Mouse (Mus musculus): ENCODE data around the gene Mocs2. TPM values are rescaled to one million over a fixed set of nuclear protein-coding genes. Genes with fewer than 3 reads are reported as not detected.
A peak's percentile ranks its signal among the peaks of the same experiment; 100 is the strongest.

The Mocs2 gene
- total RNA-seq, 2 experiments from 2014 or later: 45.8 to 68.3 TPM

DNA sequence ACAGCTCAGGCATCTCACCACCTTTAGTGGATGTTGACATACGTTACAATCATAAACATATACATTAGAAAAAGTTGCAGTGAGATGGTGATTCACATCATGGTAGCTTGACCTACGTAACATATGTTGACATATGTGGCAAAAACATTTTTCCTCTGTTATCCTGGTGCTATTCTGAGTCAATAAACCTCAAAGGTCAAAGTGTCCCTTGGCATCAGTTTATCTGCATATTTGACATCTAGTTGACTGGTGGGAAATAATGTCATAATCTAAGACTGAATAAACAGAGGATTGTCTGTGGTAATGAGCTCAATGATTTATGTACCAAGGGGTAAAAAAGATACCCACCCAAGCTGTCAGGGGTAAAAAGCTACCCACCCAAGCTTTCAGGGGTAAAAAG is 35.1 kb downstream of the Mocs2 start:
- no peak for DNase-seq

DNA sequence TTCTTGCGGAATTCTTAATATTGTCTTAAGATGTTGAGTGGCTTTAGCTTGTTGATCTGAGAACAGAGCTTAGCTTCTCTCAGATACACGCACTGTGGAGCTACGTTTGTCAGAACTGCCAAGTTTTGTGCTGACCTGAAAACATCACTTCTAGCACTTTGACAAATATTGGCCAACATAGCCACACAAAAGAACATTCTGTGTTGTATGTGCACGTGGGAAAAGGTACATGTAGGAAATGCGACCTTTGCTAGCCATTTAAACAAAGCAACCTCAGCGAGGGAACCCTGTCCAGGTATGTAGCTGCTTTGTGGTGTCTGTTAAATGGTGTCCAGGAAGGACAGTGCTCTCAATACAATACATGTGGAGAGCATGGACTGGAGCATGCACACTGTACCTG is 36.0 kb downstream of the Mocs2 start:
- DNase-seq: no peak

- no peak for DNase-seq
These were observed 36.4 kb downstream of the Mocs2 start for GRCm38 (mm10) chr13:114854428-114854827.

DNA sequence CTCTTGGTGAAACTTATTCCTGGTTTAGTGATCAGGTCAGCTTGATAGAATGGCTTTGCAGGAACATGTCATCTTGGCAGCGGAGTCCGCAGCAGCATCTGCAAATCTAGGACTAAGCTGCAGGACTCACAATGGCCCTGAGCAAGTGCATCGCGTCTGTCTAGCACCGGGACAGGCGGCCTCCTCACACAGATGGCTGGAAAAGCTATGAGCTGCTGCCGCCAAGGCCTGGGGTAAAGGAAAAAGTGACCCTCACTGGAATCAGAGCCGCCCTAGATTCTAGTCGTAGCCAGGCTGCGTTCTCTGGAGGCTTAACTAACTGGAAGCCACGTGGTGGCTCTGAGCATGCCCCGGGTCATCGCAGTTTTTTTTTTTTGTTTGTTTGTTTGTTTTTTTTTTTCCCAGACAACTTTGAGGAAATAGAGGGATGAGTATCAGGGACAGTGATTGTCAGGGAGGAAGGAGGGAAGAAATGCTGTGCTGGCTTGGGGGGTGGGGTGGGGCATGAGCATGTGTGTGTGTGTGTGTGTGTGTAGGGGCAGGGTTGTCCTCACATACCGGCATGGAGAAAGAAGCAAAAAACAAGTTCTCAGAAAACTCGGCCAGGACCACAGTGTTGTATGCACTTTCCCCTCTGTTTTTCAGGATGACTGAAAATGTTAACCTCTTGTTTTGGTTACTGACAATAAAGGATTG is 37.7 kb downstream of the Mocs2 start:
- peak; percentile 66 for DNase-seq

- DNase-seq: no peak
These were observed 38.2 kb downstream of the Mocs2 start for GRCm38 (mm10) chr13:114856269-114856627.

DNA sequence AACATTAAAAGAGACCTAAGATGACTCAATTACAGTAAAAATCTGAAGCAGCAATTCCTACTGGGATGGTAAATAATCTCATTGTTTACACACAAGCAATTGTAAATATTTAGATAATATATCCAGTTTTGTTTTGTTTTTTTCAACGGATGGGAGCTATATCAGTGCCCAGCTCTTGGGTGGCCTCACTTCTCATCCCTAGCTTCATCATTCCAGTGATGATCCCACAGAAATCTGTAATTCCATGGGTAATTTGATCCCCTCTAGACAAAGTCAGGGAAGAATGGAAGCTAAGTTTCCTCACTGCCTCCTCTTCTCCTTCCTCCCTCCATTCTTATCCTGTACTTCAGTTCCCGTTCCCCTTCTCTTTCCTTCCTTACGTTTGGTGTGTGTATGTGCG is 39.5 kb downstream of the Mocs2 start:
- no peak for DNase-seq

DNA sequence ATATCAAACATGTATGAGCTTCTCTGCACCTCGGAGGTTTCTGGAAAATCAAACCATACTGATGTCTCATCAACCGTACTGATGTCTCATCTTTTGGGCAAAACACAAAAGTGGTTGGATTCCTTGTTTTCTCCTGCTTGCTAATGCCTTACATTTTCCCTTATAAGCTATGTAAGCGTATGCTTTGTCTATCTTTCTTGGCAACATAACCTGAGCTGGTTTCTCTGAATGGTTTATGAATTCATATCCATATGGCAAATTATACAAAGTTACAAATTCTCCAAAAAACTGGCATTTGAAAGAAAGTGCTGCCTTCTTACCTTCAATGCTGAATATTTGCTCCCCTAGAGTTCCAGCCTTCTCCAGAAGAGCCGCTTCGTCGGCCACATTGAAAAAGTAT is 56.7 kb downstream of the Mocs2 start:
- DNase-seq: no peak

DNA sequence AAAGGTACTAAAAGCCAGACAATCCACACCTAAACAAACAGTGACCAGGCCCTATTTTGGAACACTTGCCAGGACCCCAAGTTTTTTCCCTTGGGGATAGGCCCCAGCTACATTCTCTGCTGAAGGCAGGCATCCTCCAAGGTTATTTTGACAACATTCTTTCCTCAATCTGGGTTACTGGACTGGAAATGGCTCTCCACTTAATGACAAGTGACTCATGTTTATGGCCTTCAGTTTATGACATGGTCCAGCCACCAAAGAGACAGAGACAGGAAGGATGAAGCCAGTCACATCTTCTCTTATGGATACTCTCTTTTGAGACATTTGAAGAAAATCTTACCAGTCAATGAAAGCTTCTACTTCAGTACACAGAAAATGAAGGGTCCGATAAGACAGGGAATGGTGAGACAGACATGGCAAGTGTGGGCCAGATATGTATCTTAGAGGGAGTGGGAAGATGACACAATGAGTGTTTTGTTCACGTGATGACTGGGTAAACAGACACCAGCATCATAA is 58.0 kb downstream of the Mocs2 start:
- no peak for DNase-seq

DNA sequence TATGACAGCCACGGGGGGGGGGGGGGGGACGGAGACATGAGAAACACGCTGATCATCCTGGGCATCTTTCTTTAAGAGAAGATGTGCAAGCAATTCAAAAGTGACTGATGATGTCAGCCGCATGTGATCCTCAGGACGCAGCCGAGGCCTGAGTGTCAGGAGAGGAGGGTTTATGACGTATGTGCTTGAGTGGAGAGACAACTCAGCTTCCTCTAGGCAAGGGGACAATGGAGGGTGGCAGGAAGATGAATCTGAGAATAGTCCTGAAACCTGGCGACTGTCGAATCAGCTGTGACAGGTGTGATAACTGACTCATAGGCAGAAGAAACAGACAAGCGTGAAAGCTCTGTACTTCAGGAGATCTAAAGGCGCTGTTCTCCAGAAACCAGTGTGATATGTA is 60.6 kb downstream of the Mocs2 start:
- no peak for DNase-seq

Other genes with a start within 250 kb of the Mocs2 start
- 1 to 10 TPM in 1 of 2 experiments, under 1 TPM in 1; 0.54 to 2.7 TPM for gene Itga2, start 113.9 kb downstream of the Mocs2 start, total RNA-seq (2021)